Mouse (Mus musculus): Measurements from ENCODE around the gene Olfr809. TPM values are rescaled to one million over a fixed set of nuclear protein-coding genes. Genes with fewer than 3 reads are reported as not detected.

The Olfr809 gene
- polyA plus RNA-seq, 1 experiment from 2014 or later, result not detected

Small RNA genes within 50 kb of the gene (microRNA-seq; reads per million reads assigned to microRNA genes)
- gene Gm24485, result not detected

Other genes starting within 250 kb of the Olfr809 start
- gene Olfr792, start 235.5 kb upstream of the Olfr809 start, polyA plus RNA-seq (2014; fragmentation: Nextera tagmentation; extraction: Ambion mirVana), result not detected in 2 replicates
- not detected in 2 replicates for gene Olfr794, start 207.0 kb upstream of the Olfr809 start, polyA plus RNA-seq (2014; fragmentation: Nextera tagmentation; extraction: Ambion mirVana)
- gene Olfr796, start 162.1 kb upstream of the Olfr809 start, polyA plus RNA-seq (2014; fragmentation: Nextera tagmentation; extraction: Ambion mirVana), result not detected in 2 replicates
- gene Olfr798, start 146.7 kb upstream of the Olfr809 start, polyA plus RNA-seq (2014; fragmentation: Nextera tagmentation; extraction: Ambion mirVana), result not detected in 2 replicates
- not detected in 2 replicates for gene Olfr799, start 137.2 kb upstream of the Olfr809 start, polyA plus RNA-seq (2014; fragmentation: Nextera tagmentation; extraction: Ambion mirVana)
- not detected in 2 replicates for gene Olfr800, start 116.9 kb upstream of the Olfr809 start, polyA plus RNA-seq (2014; fragmentation: Nextera tagmentation; extraction: Ambion mirVana)
- not detected in 2 replicates for gene Olfr801, start 100.8 kb upstream of the Olfr809 start, polyA plus RNA-seq (2014; fragmentation: Nextera tagmentation; extraction: Ambion mirVana)
- gene Olfr802, start 86.5 kb upstream of the Olfr809 start, polyA plus RNA-seq (2014; fragmentation: Nextera tagmentation; extraction: Ambion mirVana), result not detected in 2 replicates
- not detected in 2 replicates for gene Olfr803, start 80.4 kb upstream of the Olfr809 start, polyA plus RNA-seq (2014; fragmentation: Nextera tagmentation; extraction: Ambion mirVana)
- not detected in 2 replicates for gene Olfr804, start 71.4 kb upstream of the Olfr809 start, polyA plus RNA-seq (2014; fragmentation: Nextera tagmentation; extraction: Ambion mirVana)
- gene Olfr805, start 45.3 kb upstream of the Olfr809 start, polyA plus RNA-seq (2014; fragmentation: Nextera tagmentation; extraction: Ambion mirVana), result not detected in 2 replicates
- gene Olfr806, start 32.7 kb upstream of the Olfr809 start, polyA plus RNA-seq (2014; fragmentation: Nextera tagmentation; extraction: Ambion mirVana), result not detected in 2 replicates
- gene Olfr807, start 16.8 kb upstream of the Olfr809 start, polyA plus RNA-seq (2014; fragmentation: Nextera tagmentation; extraction: Ambion mirVana), result not detected in 2 replicates
- gene Olfr808, start 9.2 kb upstream of the Olfr809 start, polyA plus RNA-seq (2014; fragmentation: Nextera tagmentation; extraction: Ambion mirVana), result not detected in 2 replicates
- gene Olfr810, start 20.3 kb downstream of the Olfr809 start, polyA plus RNA-seq (2014; fragmentation: Nextera tagmentation; extraction: Ambion mirVana), result not detected in 2 replicates
- not detected in 2 replicates for gene Olfr811, start 29.8 kb downstream of the Olfr809 start, polyA plus RNA-seq (2014; fragmentation: Nextera tagmentation; extraction: Ambion mirVana)
- gene Olfr812, start 71.5 kb downstream of the Olfr809 start, polyA plus RNA-seq (2014; fragmentation: Nextera tagmentation; extraction: Ambion mirVana), result not detected in 2 replicates
- not detected in 2 replicates for gene Olfr813, start 80.7 kb downstream of the Olfr809 start, polyA plus RNA-seq (2014; fragmentation: Nextera tagmentation; extraction: Ambion mirVana)
- gene Olfr814, start 105.2 kb downstream of the Olfr809 start, polyA plus RNA-seq (2014; fragmentation: Nextera tagmentation; extraction: Ambion mirVana), result not detected in 2 replicates
- not detected in 2 replicates for gene Olfr815, start 131.2 kb downstream of the Olfr809 start, polyA plus RNA-seq (2014; fragmentation: Nextera tagmentation; extraction: Ambion mirVana)
- not detected in 2 replicates for gene Olfr816, start 141.0 kb downstream of the Olfr809 start, polyA plus RNA-seq (2014; fragmentation: Nextera tagmentation; extraction: Ambion mirVana)
- gene Olfr818, start 174.5 kb downstream of the Olfr809 start, polyA plus RNA-seq (2014; fragmentation: Nextera tagmentation; extraction: Ambion mirVana), result not detected in 2 replicates
- not detected in 2 replicates for gene Olfr819, start 192.6 kb downstream of the Olfr809 start, polyA plus RNA-seq (2014; fragmentation: Nextera tagmentation; extraction: Ambion mirVana)
- not detected in 2 replicates for gene Olfr247, start 201.5 kb downstream of the Olfr809 start, polyA plus RNA-seq (2014; fragmentation: Nextera tagmentation; extraction: Ambion mirVana)
- not detected in 2 replicates for gene Gm10310, start 210.4 kb downstream of the Olfr809 start, polyA plus RNA-seq (2014; fragmentation: Nextera tagmentation; extraction: Ambion mirVana)
- gene Olfr820, start 238.0 kb downstream of the Olfr809 start, polyA plus RNA-seq (2014; fragmentation: Nextera tagmentation; extraction: Ambion mirVana), result not detected in 2 replicates